ENCODE assay signal across 8 mouse cellular contexts in genomic region chr4:25408696-25409448, GRCm38 (mm10).
A peak's percentile ranks its signal among the peaks of the same experiment; 100 is the strongest.
DNase-seq lines count a peak whose midpoint lies in the region; ATAC-seq and TF ChIP-seq lines count a peak whose summit lies in the region.

No protein-coding gene starts in this region.

- H3K27me3 ChIP-seq in lung, embryonic 14.5 days (ENCODE audit: insufficient read depth, low read length): no peaks in the 10 kb centered on the region
- H3K27me3 ChIP-seq in lung, postnatal 0 days (replicated peaks; ENCODE audit: insufficient read depth, low read length): no peaks in the 10 kb centered on the region
- no peaks in the 10 kb centered on the region for H3K27me3 ChIP-seq in hindbrain, embryonic 12.5 days
- H3K27me3 ChIP-seq in limb, embryonic 10.5 days (ENCODE audit: low read depth, poor library complexity, severe bottlenecking): no peaks in the 10 kb centered on the region

- ATAC-seq in lung, embryonic 14.5 days (ENCODE audit: insufficient read depth): peak; percentile 69; the same call in 1 of the 2 replicates
- ATAC-seq in lung, postnatal 0 days: no peak
- ATAC-seq in hindbrain, embryonic 12.5 days (ENCODE audit: low FRiP score): peak; percentile 95

- no peaks in the 10 kb centered on the region for H3K9me3 ChIP-seq in lung, embryonic 14.5 days (ENCODE audit: low read depth, low read length)
- H3K9me3 ChIP-seq in lung, postnatal 0 days (ENCODE audit: low read length): no peaks in the 10 kb centered on the region
- no peaks in the 10 kb centered on the region for H3K9me3 ChIP-seq in hindbrain, embryonic 12.5 days (replicated peaks)
- H3K9me3 ChIP-seq in limb, embryonic 10.5 days (replicated peaks): no peaks in the 10 kb centered on the region

- H3K27ac ChIP-seq in lung, embryonic 14.5 days (ENCODE audit: low read depth): no peak overlapping the region
- H3K27ac ChIP-seq in lung, postnatal 0 days (ENCODE audit: low read length): no peak overlapping the region
- peak overlapping the region; percentile 81 for H3K27ac ChIP-seq in hindbrain, embryonic 12.5 days
- H3K27ac ChIP-seq in limb, embryonic 10.5 days: peak overlapping the region; percentile 50; the same call in 1 of the 2 replicates

- no peaks in the 10 kb centered on the region for H3K4me1 ChIP-seq in lung, embryonic 14.5 days (ENCODE audit: insufficient read depth)
- H3K4me1 ChIP-seq in lung, postnatal 0 days (ENCODE audit: insufficient read depth, low read depth, low read length): no peaks in the 10 kb centered on the region
- H3K4me1 ChIP-seq in hindbrain, embryonic 12.5 days: peaks cover 30% of the 10 kb centered on the region
- peaks cover 28% of the 10 kb centered on the region for H3K4me1 ChIP-seq in limb, embryonic 10.5 days

- no peak overlapping the region for H3K4me3 ChIP-seq in lung, embryonic 14.5 days (ENCODE audit: low read depth, low read length)
- H3K4me3 ChIP-seq in lung, postnatal 0 days (ENCODE audit: low read depth, low read length): no peak overlapping the region
- no peak overlapping the region for H3K4me3 ChIP-seq in hindbrain, embryonic 12.5 days
- H3K4me3 ChIP-seq in limb, embryonic 10.5 days: no peak overlapping the region

- TF ChIP-seq CTCF in lung, embryonic 14.5 days (IDR thresholded peaks at IDR 0.05; ENCODE audit: low read depth): no peak
- TF ChIP-seq CTCF in lung, postnatal 0 days (IDR thresholded peaks at IDR 0.05): no peak

- no peak overlapping the region for H3K4me2 ChIP-seq in lung, embryonic 14.5 days
- no peak overlapping the region for H3K4me2 ChIP-seq in lung, postnatal 0 days (replicated peaks; ENCODE audit: low read depth, low read length)
- H3K4me2 ChIP-seq in hindbrain, embryonic 12.5 days (replicated peaks): peak overlapping the region; percentile 30

- 22% methylated on average over 3 of the region's 3 CpGs for WGBS in lung, embryonic 14.5 days
- 28% methylated on average over 3 of the region's 3 CpGs for WGBS in lung, postnatal 0 days
- WGBS in hindbrain, embryonic 12.5 days: 11% methylated on average over 3 of the region's 3 CpGs
- WGBS in limb, embryonic 10.5 days: 27% methylated on average over 3 of the region's 3 CpGs

- DNase-seq in lung, embryonic 14.5 days: peak; percentile 53
- DNase-seq in lung, postnatal 0 days (ENCODE audit: low spot score): no peak
- peak; percentile 37 for DNase-seq in limb, embryonic 10.5 days (ENCODE audit: low spot score)
- DNase-seq in right cerebral cortex, postnatal 25 days: peak; percentile 28
- DNase-seq in urinary bladder, postnatal 36 days (ENCODE audit: low spot score in 2 of 2): no peak
- DNase-seq in thymus, postnatal 25 days: no peak
- no peak for DNase-seq in ovary, postnatal 14 days (ENCODE audit: low spot score)

- TF ChIP-seq EP300 in lung, postnatal 0 days (IDR thresholded peaks at IDR 0.05): no peak

- no peak overlapping the region for H3K9ac ChIP-seq in lung, embryonic 14.5 days
- H3K9ac ChIP-seq in lung, postnatal 0 days (replicated peaks; ENCODE audit: low read depth): no peak overlapping the region
- no peak overlapping the region for H3K9ac ChIP-seq in hindbrain, embryonic 12.5 days

- H3K36me3 ChIP-seq in lung, embryonic 14.5 days (ENCODE audit: insufficient read depth): no peaks in the 10 kb centered on the region
- H3K36me3 ChIP-seq in lung, postnatal 0 days (ENCODE audit: insufficient read depth, low read length): no peaks in the 10 kb centered on the region
- H3K36me3 ChIP-seq in hindbrain, embryonic 12.5 days: no peaks in the 10 kb centered on the region
- H3K36me3 ChIP-seq in limb, embryonic 10.5 days: no peaks in the 10 kb centered on the region

Comparison
In these comparisons a context has a peak if more than half of its experiments do, and no peak if none do; other contexts are left out.
1. DNase-seq: peak in lung, embryonic 14.5 days (single experiment), limb, embryonic 10.5 days (single experiment) and right cerebral cortex, postnatal 25 days (single experiment); none in lung, postnatal 0 days (single experiment), urinary bladder, postnatal 36 days (0 of 2), thymus, postnatal 25 days (single experiment) and ovary, postnatal 14 days (single experiment).
2. H3K27ac ChIP-seq: peak in hindbrain, embryonic 12.5 days (single experiment) and limb, embryonic 10.5 days (single experiment); none in lung, embryonic 14.5 days (single experiment) and lung, postnatal 0 days (single experiment).